7 mouse cellular contexts compared by ENCODE assay signal in the genomic region with DNA sequence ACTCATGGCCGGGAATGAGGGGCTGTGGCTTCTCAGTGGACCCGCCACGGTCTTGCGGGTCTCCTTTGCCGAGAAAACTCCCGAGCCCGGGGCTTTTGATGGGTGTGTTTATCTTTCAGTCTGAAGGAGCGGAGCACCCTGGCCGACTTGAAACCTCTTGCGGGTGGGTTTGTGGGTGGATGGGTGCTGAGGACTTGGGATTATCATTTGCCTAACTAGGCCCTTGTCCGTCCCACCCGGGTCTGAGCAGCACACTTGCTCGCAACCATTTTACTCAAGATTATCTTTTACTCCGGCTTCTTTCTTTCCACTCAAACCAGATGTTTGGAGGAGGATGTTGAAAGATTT. TPM values are rescaled to one million over a fixed set of nuclear protein-coding genes. Genes with fewer than 3 reads are reported as not detected.
DNase-seq lines count a peak whose midpoint lies in the region; ATAC-seq and TF ChIP-seq lines count a peak whose summit lies in the region.

No protein-coding gene starts in this region.

- intact Hi-C loops in left cerebral cortex, postnatal 25 days (cut with DNase I) = loop anchor here (2.0 to 5.0 kb wide), 4 partner anchors 33 to 79 kb away; no protein-coding TSS in a partner anchor

- no peaks in the 10 kb centered on the region for H3K27me3 ChIP-seq in lung, postnatal 0 days (replicated peaks; ENCODE audit: insufficient read depth, low read length)
- no peaks in the 10 kb centered on the region for H3K27me3 ChIP-seq in embryonic facial prominence, embryonic 15.5 days
- no peaks in the 10 kb centered on the region for H3K27me3 ChIP-seq in limb, embryonic 12.5 days
- no peaks in the 10 kb centered on the region for H3K27me3 ChIP-seq in stomach, embryonic 14.5 days (ENCODE audit: control insufficient read depth, insufficient read depth, low read length)

- peak overlapping the region; percentile 72 for H3K4me2 ChIP-seq in lung, postnatal 0 days (replicated peaks; ENCODE audit: low read depth, low read length)
- peak overlapping the region; percentile 60 for H3K4me2 ChIP-seq in embryonic facial prominence, embryonic 15.5 days (replicated peaks)
- H3K4me2 ChIP-seq in limb, embryonic 12.5 days = peak overlapping the region; percentile 67
- peak overlapping the region; percentile 57 for H3K4me2 ChIP-seq in stomach, embryonic 14.5 days (replicated peaks; ENCODE audit: low read depth, low read length)

- no peak for TF ChIP-seq CTCF in lung, postnatal 0 days (IDR thresholded peaks at IDR 0.05)

- H3K9ac ChIP-seq in lung, postnatal 0 days (replicated peaks; ENCODE audit: low read depth) = peak overlapping the region; percentile 81
- peak overlapping the region; percentile 89 for H3K9ac ChIP-seq in embryonic facial prominence, embryonic 15.5 days
- H3K9ac ChIP-seq in limb, embryonic 12.5 days (replicated peaks) = peak overlapping the region; percentile 92
- H3K9ac ChIP-seq in stomach, embryonic 14.5 days (replicated peaks; ENCODE audit: low read depth, low read length) = peak overlapping the region; percentile 65

- DNase-seq in lung, postnatal 0 days (ENCODE audit: low spot score) = no peak
- no peak for DNase-seq in lung, postnatal 14 days
- DNase-seq in left cerebral cortex, postnatal 25 days (ENCODE audit: low spot score in 2 of 2) = no peak
- no peak for DNase-seq in layer of hippocampus, adult 18-20 months (ENCODE audit: low spot score in 2 of 2)

- no peak for ATAC-seq in lung, postnatal 0 days
- ATAC-seq in embryonic facial prominence, embryonic 15.5 days (ENCODE audit: insufficient number of reproducible peaks, low FRiP score, low TSS enrichment, low read depth) = no peak
- no peak for ATAC-seq in limb, embryonic 12.5 days (ENCODE audit: insufficient number of reproducible peaks, insufficient read depth, low FRiP score, low TSS enrichment, low read depth)
- no peak for ATAC-seq in stomach, embryonic 14.5 days (ENCODE audit: insufficient number of reproducible peaks, insufficient read depth, low FRiP score, low read depth)

- peaks cover 7% of the 10 kb centered on the region; the same call in 1 of the 2 replicates for H3K4me1 ChIP-seq in lung, postnatal 0 days (ENCODE audit: insufficient read depth, low read depth, low read length)
- H3K4me1 ChIP-seq in embryonic facial prominence, embryonic 15.5 days = peaks cover 38% of the 10 kb centered on the region
- H3K4me1 ChIP-seq in limb, embryonic 12.5 days (replicated peaks) = peaks cover 28% of the 10 kb centered on the region
- peaks cover 10% of the 10 kb centered on the region for H3K4me1 ChIP-seq in stomach, embryonic 14.5 days (ENCODE audit: control insufficient read depth, insufficient read depth, low read length)

- H3K9me3 ChIP-seq in lung, postnatal 0 days (ENCODE audit: low read length) = no peaks in the 10 kb centered on the region
- H3K9me3 ChIP-seq in embryonic facial prominence, embryonic 15.5 days (replicated peaks) = no peaks in the 10 kb centered on the region
- H3K9me3 ChIP-seq in limb, embryonic 12.5 days = no peaks in the 10 kb centered on the region
- H3K9me3 ChIP-seq in stomach, embryonic 14.5 days (ENCODE audit: control insufficient read depth, low read depth, low read length) = no peaks in the 10 kb centered on the region

- peak overlapping the region; percentile 92 for H3K27ac ChIP-seq in lung, postnatal 0 days (ENCODE audit: low read length)
- H3K27ac ChIP-seq in embryonic facial prominence, embryonic 15.5 days (replicated peaks) = peak overlapping the region; percentile 95
- H3K27ac ChIP-seq in limb, embryonic 12.5 days = peak overlapping the region; percentile 96
- peak overlapping the region; percentile 73; the same call in 1 of the 2 replicates for H3K27ac ChIP-seq in stomach, embryonic 14.5 days (ENCODE audit: low read length)

- peak overlapping the region; percentile 84 for H3K4me3 ChIP-seq in lung, postnatal 0 days (ENCODE audit: low read depth, low read length)
- peak overlapping the region; percentile 89 for H3K4me3 ChIP-seq in embryonic facial prominence, embryonic 15.5 days (replicated peaks)
- peak overlapping the region; percentile 72 for H3K4me3 ChIP-seq in limb, embryonic 12.5 days (replicated peaks)
- peak overlapping the region; percentile 61 for H3K4me3 ChIP-seq in stomach, embryonic 14.5 days (ENCODE audit: low read depth, low read length)

- under 1% methylated on average over 13 of the region's 14 CpGs for WGBS in lung, postnatal 0 days
- WGBS in embryonic facial prominence, embryonic 15.5 days = under 1% methylated on average over 14 of the region's 14 CpGs
- under 1% methylated on average over 14 of the region's 14 CpGs for WGBS in limb, embryonic 12.5 days
- under 1% methylated on average over 14 of the region's 14 CpGs for WGBS in stomach, embryonic 14.5 days

- no peak for TF ChIP-seq EP300 in lung, postnatal 0 days (IDR thresholded peaks at IDR 0.05)

- H3K36me3 ChIP-seq in lung, postnatal 0 days (ENCODE audit: insufficient read depth, low read length) = no peaks in the 10 kb centered on the region
- H3K36me3 ChIP-seq in embryonic facial prominence, embryonic 15.5 days = peaks cover 9% of the 10 kb centered on the region
- H3K36me3 ChIP-seq in limb, embryonic 12.5 days = peaks cover 10% of the 10 kb centered on the region
- no peaks in the 10 kb centered on the region for H3K36me3 ChIP-seq in stomach, embryonic 14.5 days (ENCODE audit: control insufficient read depth, insufficient read depth, low read length)

RNA-seq across cellular contexts. Expression of a gene that starts 4.5 kb away (rescaled TPM):
- 19.3 and 23.0 TPM in 2 replicates for polyA plus RNA-seq in lung, postnatal 0 days (2015; fragmentation: Nextera tagmentation; extraction: Ambion mirVana)
- polyA plus RNA-seq in embryonic facial prominence, embryonic 15.5 days (2015; fragmentation: Nextera tagmentation; extraction: Ambion mirVana) = 23.9 and 26.3 TPM in 2 replicates
- 35.1 and 37.8 TPM in 2 replicates for polyA plus RNA-seq in limb, embryonic 12.5 days (2016; fragmentation: Nextera tagmentation; extraction: Ambion mirVana)
- polyA plus RNA-seq in stomach, embryonic 14.5 days (2014; fragmentation: Nextera tagmentation; extraction: Ambion mirVana) = 28.4 and 29.9 TPM in 2 replicates
- total RNA-seq in left cerebral cortex, postnatal 25 days (2021) = 10 to 100 TPM; 18.7 to 19.8 TPM
- total RNA-seq in layer of hippocampus, adult 18-20 months (2021) = 10 to 100 TPM; 18.0 to 18.3 TPM

RNA-seq across cellular contexts. Expression of a gene that starts 4.6 kb away (rescaled TPM):
- 55.1 and 59.9 TPM in 2 replicates for polyA plus RNA-seq in lung, postnatal 0 days (2015; fragmentation: Nextera tagmentation; extraction: Ambion mirVana)
- polyA plus RNA-seq in embryonic facial prominence, embryonic 15.5 days (2015; fragmentation: Nextera tagmentation; extraction: Ambion mirVana) = 41.2 and 45.9 TPM in 2 replicates
- polyA plus RNA-seq in limb, embryonic 12.5 days (2016; fragmentation: Nextera tagmentation; extraction: Ambion mirVana) = 40.6 and 41.4 TPM in 2 replicates
- polyA plus RNA-seq in stomach, embryonic 14.5 days (2014; fragmentation: Nextera tagmentation; extraction: Ambion mirVana) = 37.8 and 39.9 TPM in 2 replicates
- 100 to 1,000 TPM; 112 to 125 TPM for total RNA-seq in left cerebral cortex, postnatal 25 days (2021)
- total RNA-seq in layer of hippocampus, adult 18-20 months (2021) = 10 to 100 TPM; 90.3 to 92.2 TPM
